Comparison of ENCODE assay signal across 9 mouse cellular contexts in genomic region chr11:54093000-54093399, GRCm38 (mm10). TPM values are rescaled to one million over a fixed set of nuclear protein-coding genes. Genes with fewer than 3 reads are reported as not detected.
DNase-seq lines count a peak whose midpoint lies in the region; ATAC-seq lines count a peak whose summit lies in the region.
"Had no signal": no experiment of that assay in that cellular context is flagged by ENCODE, and none has a peak within 500 bp of the region (broad histone marks: within the 10 kb centered on the region; RNA-seq: fewer than 3 reads in every experiment).

No protein-coding gene starts in this region.

- H3K36me3 ChIP-seq in midbrain, embryonic 10.5 days: no peaks in the 10 kb centered on the region
- no peaks in the 10 kb centered on the region for H3K36me3 ChIP-seq in midbrain, embryonic 15.5 days (replicated peaks)
- H3K36me3 ChIP-seq: neural tube, embryonic 13.5 days had no signal

- 0 out of 2 replicates have a peak, but pooled peaks cover 7% of the 10 kb centered on the region for H3K4me1 ChIP-seq in midbrain, embryonic 10.5 days
- no peaks in the 10 kb centered on the region for H3K4me1 ChIP-seq in midbrain, embryonic 15.5 days

- no peaks in the 10 kb centered on the region for H3K27me3 ChIP-seq in midbrain, embryonic 10.5 days (ENCODE audit: low read depth, poor library complexity, severe bottlenecking)
- no peaks in the 10 kb centered on the region for H3K27me3 ChIP-seq in midbrain, embryonic 15.5 days (replicated peaks)
- H3K27me3 ChIP-seq: neural tube, embryonic 13.5 days had no signal

- no peak overlapping the region for H3K27ac ChIP-seq in midbrain, embryonic 10.5 days (replicated peaks)
- no peak overlapping the region for H3K27ac ChIP-seq in midbrain, embryonic 15.5 days
- H3K27ac ChIP-seq: neural tube, embryonic 13.5 days had no signal

- H3K4me2 ChIP-seq in midbrain, embryonic 15.5 days: no peak overlapping the region
- H3K4me2 ChIP-seq: neural tube, embryonic 13.5 days had no signal

- H3K4me3 ChIP-seq in midbrain, embryonic 10.5 days: no peak overlapping the region
- H3K4me3 ChIP-seq in midbrain, embryonic 15.5 days: no peak overlapping the region
- H3K4me3 ChIP-seq: neural tube, embryonic 13.5 days had no signal

- WGBS in midbrain, embryonic 10.5 days: 14% methylated on average over 3 of the region's 3 CpGs
- WGBS in midbrain, embryonic 15.5 days: 4% methylated on average over 3 of the region's 3 CpGs

- H3K9me3 ChIP-seq in midbrain, embryonic 10.5 days (replicated peaks): no peaks in the 10 kb centered on the region
- no peaks in the 10 kb centered on the region for H3K9me3 ChIP-seq in midbrain, embryonic 15.5 days
- H3K9me3 ChIP-seq: neural tube, embryonic 13.5 days had no signal

- H3K9ac ChIP-seq in midbrain, embryonic 15.5 days: no peak overlapping the region
- H3K9ac ChIP-seq: neural tube, embryonic 13.5 days had no signal

- no peak for ATAC-seq in midbrain, embryonic 15.5 days (replicated peaks)

- DNase-seq in adrenal gland, adult 2 months: peak; percentile 61
- DNase-seq in adrenal gland, adult 8-10 months: no peak
- DNase-seq in midbrain, embryonic 10.5 days (ENCODE audit: low spot score): peak; percentile 49
- DNase-seq in cerebellum, postnatal 25 days: peak; percentile 66 to 79
- DNase-seq in kidney, postnatal 36 days: peak; percentile 68 to 76
- peak; percentile 73 for DNase-seq in skeletal muscle tissue, adult 2 months (ENCODE audit: low read depth, low spot score)
- no peak for DNase-seq in right cerebral cortex, postnatal 14 days

RNA-seq across cellular contexts. Expression of gene P4ha2, which starts 6.9 kb away (rescaled TPM):
- total RNA-seq in adrenal gland, adult 2 months (2021): 10 to 100 TPM; 36.5 to 39.6 TPM
- polyA plus RNA-seq in adrenal gland, adult 2 months (2012; rRNA removed): 10.9 and 12.1 TPM in 2 replicates
- total RNA-seq in adrenal gland, adult 8-10 months (2022): 10 to 100 TPM; 29.1 to 52.2 (median 44.5) TPM
- polyA plus RNA-seq in midbrain, embryonic 10.5 days (2016; fragmentation: Nextera tagmentation; extraction: Ambion mirVana): 25.0 and 25.2 TPM in 2 replicates
- 10.0 and 10.3 TPM in 2 replicates for polyA plus RNA-seq in midbrain, embryonic 15.5 days (2015; fragmentation: Nextera tagmentation; extraction: Ambion mirVana)

RNA-seq across cellular contexts. Expression of gene Pdlim4, which starts 24.2 kb away (rescaled TPM):
- total RNA-seq in adrenal gland, adult 2 months (2021): 10 to 100 TPM; 16.1 to 18.7 TPM
- polyA plus RNA-seq in adrenal gland, adult 2 months (2012; rRNA removed): 86.7 and 101 TPM in 2 replicates
- 10 to 100 TPM in 2 of 4 experiments, 1 to 10 TPM in 2; 6.7 to 16.2 (median 12.1) TPM for total RNA-seq in adrenal gland, adult 8-10 months (2022)
- polyA plus RNA-seq in midbrain, embryonic 10.5 days (2016; fragmentation: Nextera tagmentation; extraction: Ambion mirVana): 52.4 and 57.4 TPM in 2 replicates
- 22.3 and 26.8 TPM in 2 replicates for polyA plus RNA-seq in midbrain, embryonic 15.5 days (2015; fragmentation: Nextera tagmentation; extraction: Ambion mirVana)

Comparison
In these comparisons a context has a peak if more than half of its experiments do, and no peak if none do; other contexts are left out.
1. DNase-seq: peak in adrenal gland, adult 2 months (single experiment), midbrain, embryonic 10.5 days (single experiment), cerebellum, postnatal 25 days (2 of 2), kidney, postnatal 36 days (2 of 2) and skeletal muscle tissue, adult 2 months (single experiment); none in adrenal gland, adult 8-10 months (single experiment) and right cerebral cortex, postnatal 14 days (single experiment).